Mouse (Mus musculus) embryonic facial prominence, embryonic 12.5 days (tissue): ENCODE results near the gene D8Ertd738e. TPM values are rescaled to one million over a fixed set of nuclear protein-coding genes. Genes with fewer than 3 reads are reported as not detected.

Experiments
- ATAC-seq: fragments of 200-750 bp; cut with Nextera tagmentation; 2 replicates; pipeline ENCODE4 v1.8.0; 2017; ENCODE audit not compliant: insufficient number of reproducible peaks, insufficient read depth, low FRiP score, low TSS enrichment
- H3K27ac ChIP-seq: fragments of 300-500 bp; sonication (generic); 2 replicates; pipeline ENCODE4 v1.5.1; 2016; ENCODE audit warnings: mild to moderate bottlenecking
- H3K27me3 ChIP-seq: fragments of 300-500 bp; sonication (generic); 2 replicates; pipeline ENCODE4 v1.6.1; 2016; ENCODE audit warnings: mild to moderate bottlenecking, moderate library complexity
- H3K36me3 ChIP-seq: fragments of 300-500 bp; sonication (generic); 2 replicates; pipeline ENCODE4 v1.6.1; 2016; ENCODE audit warnings: mild to moderate bottlenecking
- H3K4me1 ChIP-seq: fragments of 300-500 bp; sonication (generic); 2 replicates; pipeline ENCODE4 v1.6.1; 2016
- H3K4me2 ChIP-seq: fragments of 300-500 bp; sonication (generic); replicated peaks from 2 replicates; pipeline ENCODE4 v1.6.1; 2016; ENCODE audit warnings: mild to moderate bottlenecking, moderate library complexity
- H3K4me3 ChIP-seq: fragments of 300-500 bp; sonication (generic); 2 replicates; pipeline ENCODE4 v1.5.1; 2016; ENCODE audit warnings: mild to moderate bottlenecking
- H3K9ac ChIP-seq: fragments of 300-500 bp; sonication (generic); 2 replicates; pipeline ENCODE4 v1.6.1; 2016; ENCODE audit warnings: mild to moderate bottlenecking, moderate library complexity
- H3K9me3 ChIP-seq: fragments of 300-500 bp; sonication (generic); 2 replicates; pipeline ENCODE4 v1.6.1; 2016; ENCODE audit warnings: mild to moderate bottlenecking, moderate library complexity
- WGBS: fragments of 180-500 bp; shearing (Covaris S2); methylation state at CpG from one replicate; pipeline ENCODE4 v1.1.7; 2016; 5-methylcytosine and 5-hydroxymethylcytosine counted together
- polyA plus RNA-seq: library from polyadenylated mRNA; unstranded; fragments of >200 nt; fragmentation: Nextera tagmentation; extraction: Ambion mirVana; gene quantifications from 2 replicates; pipeline ENCODE4 v1.2.1, GENCODE M21; 2016

The D8Ertd738e gene
- polyA plus RNA-seq, 1 experiment from 2014 or later = 322 TPM

DNA sequence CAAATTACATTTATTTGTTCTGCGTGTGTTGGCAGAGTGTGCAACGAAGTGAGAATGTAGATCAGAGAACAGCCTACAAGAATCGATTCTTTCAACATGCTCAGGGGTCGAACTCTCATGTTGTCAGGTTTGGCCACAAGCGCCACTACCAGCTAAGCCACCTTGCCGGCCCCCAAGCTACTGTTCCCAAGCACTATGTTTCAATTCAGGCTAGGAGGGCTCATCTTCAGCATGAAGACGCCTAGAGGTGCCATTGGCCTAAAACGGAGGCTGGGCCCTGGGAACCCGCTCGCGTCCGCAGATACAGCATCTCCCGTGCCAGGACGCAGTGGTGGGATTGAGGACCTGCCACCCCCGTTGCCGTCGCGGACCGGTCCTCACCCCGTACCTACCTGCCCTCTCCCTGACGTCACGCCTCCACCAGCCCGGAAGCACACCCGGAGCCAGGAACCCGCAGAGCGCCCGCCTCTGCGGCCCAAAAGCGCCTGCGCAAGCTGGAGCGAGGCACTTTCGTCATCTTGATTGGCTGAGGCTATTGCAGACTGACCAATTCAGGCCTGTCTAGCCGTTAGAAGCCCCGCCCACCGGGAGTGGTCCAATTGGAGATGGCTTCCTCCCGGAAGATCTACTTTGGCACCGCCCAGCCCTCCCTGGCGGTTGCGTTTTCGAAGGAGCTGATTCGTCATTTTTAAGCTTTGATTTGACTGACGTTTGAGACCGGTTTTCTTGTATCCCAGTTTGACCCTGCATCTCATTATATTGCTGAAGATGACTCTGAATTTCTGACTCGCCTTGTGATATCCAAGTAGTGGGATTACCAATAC is 20.6 kb upstream of the D8Ertd738e start, which contains the start of gene Ccdc130:
Ccdc130 (minus strand) TSS at position 431 of the 824 bp plus-strand sequence.
- H3K27me3 ChIP-seq = no peaks in the 10 kb centered on the region
- H3K9ac ChIP-seq = peak within 1 kb of the TSS; percentile 83
- peak within 1 kb of the TSS; percentile 31; the same call in 1 of the 2 replicates for H3K27ac ChIP-seq
- no peaks in the 10 kb centered on the region for H3K9me3 ChIP-seq
- ATAC-seq = peak; percentile 99
- H3K36me3 ChIP-seq = peaks cover 11% of the 10 kb centered on the region
- 2% methylated on average over 44 of the region's 44 CpGs for WGBS
- H3K4me2 ChIP-seq = peak within 1 kb of the TSS; percentile 85
- H3K4me1 ChIP-seq = peaks cover 7% of the 10 kb centered on the region
- peak within 1 kb of the TSS; percentile 81 for H3K4me3 ChIP-seq

DNA sequence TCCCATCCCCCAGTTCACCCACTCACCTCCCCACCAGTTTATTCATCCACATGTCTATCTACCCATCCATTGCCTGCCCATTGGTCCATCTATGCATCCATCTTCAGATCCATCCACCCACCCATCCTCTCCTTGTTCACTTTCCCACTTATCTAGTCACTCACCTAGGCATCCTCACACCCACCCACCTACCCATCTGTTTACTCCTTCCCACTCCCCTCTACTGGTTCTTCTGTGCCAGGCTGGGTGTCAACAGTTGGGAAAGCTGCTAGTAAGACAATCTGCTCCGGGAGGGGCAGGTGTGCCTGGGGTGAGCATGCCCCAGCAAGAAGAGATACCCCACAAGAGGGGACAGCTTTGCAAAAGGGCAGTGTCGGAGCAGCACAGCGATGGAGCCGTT is 11.6 kb upstream of the D8Ertd738e start:
- Histone ChIP-seq H3K27me3 (no peaks in the 10 kb centered on the region), H3K9ac (no peak overlapping the region), H3K9me3 (no peaks in the 10 kb centered on the region), H3K4me2 (no peak overlapping the region), H3K4me1 (peaks cover 4% of the 10 kb centered on the region; the same call in 1 of the 2 replicates), H3K27ac (no peak overlapping the region), H3K4me3 (no peak overlapping the region), H3K36me3 (peaks cover 77% of the 10 kb centered on the region)
- WGBS = 92% methylated on average over 4 of the region's 4 CpGs
- ATAC-seq = no peak

DNA sequence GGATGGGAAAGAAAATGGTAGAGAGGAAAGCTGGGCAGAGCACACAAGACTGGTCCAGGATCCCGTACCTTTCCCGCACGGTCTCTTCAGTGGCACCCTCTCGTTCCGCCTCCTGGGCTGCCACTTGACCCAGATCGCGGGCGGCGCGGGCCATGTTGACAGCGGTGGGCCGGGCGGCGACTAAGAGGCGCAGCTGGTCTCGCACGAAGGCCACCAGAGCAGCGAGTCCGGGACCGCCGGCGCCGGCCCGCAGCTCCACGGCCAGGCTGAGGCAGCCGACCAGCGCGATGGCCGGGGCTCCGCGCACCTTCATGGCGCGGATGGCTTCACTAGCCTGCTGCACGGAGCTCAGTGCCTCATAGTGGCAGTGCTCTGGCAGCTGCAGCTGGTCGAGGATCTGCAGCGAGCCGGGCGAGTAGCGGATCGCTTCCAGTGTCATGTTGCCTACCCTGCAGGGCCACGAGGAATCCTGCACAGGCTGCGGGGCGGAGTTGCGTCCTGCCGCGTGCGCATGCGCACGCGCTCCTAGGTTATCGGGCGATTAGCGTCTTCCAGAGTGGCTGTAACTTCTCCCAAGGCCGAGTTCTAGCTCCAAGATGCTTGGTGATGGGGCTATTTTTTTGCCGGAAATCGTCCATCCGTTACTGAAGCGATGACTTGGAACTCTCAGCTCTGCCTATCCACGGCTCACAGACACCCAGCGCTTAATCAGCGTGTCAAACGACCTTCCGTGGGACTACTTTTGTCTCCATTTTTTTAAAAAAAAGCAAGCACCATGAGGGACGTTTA is 7.5 kb upstream of the D8Ertd738e start, which contains the start of gene Mri1:
Mri1 (minus strand) TSS at position 505 of the 789 bp plus-strand sequence.
- Histone ChIP-seq H3K4me1 (peaks cover 9% of the 10 kb centered on the region; the same call in 1 of the 2 replicates), H3K9me3 (no peaks in the 10 kb centered on the region), H3K36me3 (peaks cover 71% of the 10 kb centered on the region), H3K9ac (peak within 1 kb of the TSS; percentile 77), H3K27ac (peak within 1 kb of the TSS; percentile 95), H3K27me3 (no peaks in the 10 kb centered on the region), H3K4me3 (peak within 1 kb of the TSS; percentile 79), H3K4me2 (peak within 1 kb of the TSS; percentile 94)
- WGBS = under 1% methylated on average over 64 of the region's 64 CpGs
- peak; percentile 79 for ATAC-seq

DNA sequence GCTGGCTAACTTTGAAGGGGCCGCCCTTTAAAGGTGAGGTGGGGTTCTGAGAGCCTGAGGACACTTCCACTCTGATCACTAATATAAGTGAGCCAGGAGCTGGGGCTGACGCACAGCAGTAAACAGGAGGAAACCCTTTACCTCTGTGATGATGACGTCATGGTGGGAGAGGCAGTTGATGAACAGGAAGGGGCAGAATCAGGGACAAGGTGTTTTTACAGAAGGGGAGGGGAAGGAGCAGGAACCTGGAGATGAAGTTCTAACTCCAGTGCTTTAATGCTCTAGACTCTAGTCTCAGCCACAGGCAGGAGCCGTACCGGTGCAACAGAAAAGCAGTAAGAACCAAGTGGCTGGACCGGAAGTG is 6.9 kb upstream of the D8Ertd738e start:
- peak; percentile 22; the same call in 1 of the 2 replicates for ATAC-seq
- Histone ChIP-seq H3K27ac (peak overlapping the region; percentile 95), H3K9me3 (no peaks in the 10 kb centered on the region), H3K4me2 (peak overlapping the region; percentile 94), H3K36me3 (peaks cover 72% of the 10 kb centered on the region), H3K9ac (peak overlapping the region; percentile 77), H3K4me1 (peaks cover 9% of the 10 kb centered on the region; the same call in 1 of the 2 replicates), H3K27me3 (no peaks in the 10 kb centered on the region), H3K4me3 (peak overlapping the region; percentile 79)
- 15% methylated on average over 6 of the region's 6 CpGs for WGBS

DNA sequence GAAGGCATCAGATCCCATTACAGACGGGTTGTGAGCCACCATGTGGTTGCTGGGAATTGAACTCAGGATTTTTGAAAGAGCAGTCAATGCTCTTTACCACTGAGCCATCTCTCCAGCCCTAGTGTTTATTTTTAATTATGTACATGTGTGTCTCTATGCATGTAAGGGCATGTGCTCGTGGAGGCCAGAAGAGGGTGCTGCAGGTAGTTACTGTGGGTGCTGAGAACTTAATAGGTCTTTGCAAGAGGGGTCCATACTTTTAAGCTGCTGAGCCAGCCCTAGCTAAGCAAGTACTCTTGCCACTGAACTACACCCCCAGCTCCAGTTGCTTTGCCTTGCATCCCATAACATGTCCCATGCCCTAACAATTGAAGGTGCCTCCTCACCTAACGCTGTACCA is 6.3 kb upstream of the D8Ertd738e start:
- Histone ChIP-seq H3K9me3 (no peaks in the 10 kb centered on the region), H3K36me3 (peaks cover 72% of the 10 kb centered on the region), H3K27me3 (no peaks in the 10 kb centered on the region), H3K4me2 (peak overlapping the region; percentile 94), H3K4me1 (peaks cover 9% of the 10 kb centered on the region; the same call in 1 of the 2 replicates), H3K27ac (peak overlapping the region; percentile 95; the same call in 1 of the 2 replicates), H3K4me3 (peak overlapping the region; percentile 79), H3K9ac (0 out of 2 replicates have a peak overlapping the region, but pooled peaks have one; percentile 77)
- ATAC-seq = no peak
- 82% methylated on average over 3 of the region's 3 CpGs for WGBS

DNA sequence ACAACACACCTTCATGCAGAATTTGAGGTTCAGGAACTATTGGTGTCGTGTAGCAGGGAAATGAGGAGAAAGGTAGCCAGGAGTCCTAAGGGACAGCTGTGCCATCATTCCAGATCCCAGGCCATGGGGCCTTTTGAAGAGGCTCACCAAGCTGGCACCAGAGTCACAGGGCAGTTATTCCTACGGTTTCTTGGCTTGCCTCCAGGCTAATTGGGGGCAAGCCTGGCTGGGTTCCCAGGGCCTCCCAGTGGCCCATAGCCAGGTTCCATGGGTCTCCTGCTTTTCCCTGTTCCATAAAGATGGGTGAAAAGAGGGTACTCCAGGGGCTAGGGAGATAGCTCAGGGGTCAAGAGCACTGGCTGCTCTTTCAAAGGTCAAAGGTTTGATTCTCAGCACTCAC is 7.7 kb downstream of the D8Ertd738e start:
- H3K27me3 ChIP-seq = no peaks in the 10 kb centered on the region
- ATAC-seq = no peak
- H3K9me3 ChIP-seq = no peaks in the 10 kb centered on the region
- 71% methylated on average over 2 of the region's 2 CpGs for WGBS
- peaks cover 5% of the 10 kb centered on the region for H3K4me1 ChIP-seq
- H3K36me3 ChIP-seq = peaks cover 28% of the 10 kb centered on the region
- no peak overlapping the region for H3K4me3 ChIP-seq
- no peak overlapping the region for H3K9ac ChIP-seq
- H3K27ac ChIP-seq = no peak overlapping the region
- no peak overlapping the region for H3K4me2 ChIP-seq

DNA sequence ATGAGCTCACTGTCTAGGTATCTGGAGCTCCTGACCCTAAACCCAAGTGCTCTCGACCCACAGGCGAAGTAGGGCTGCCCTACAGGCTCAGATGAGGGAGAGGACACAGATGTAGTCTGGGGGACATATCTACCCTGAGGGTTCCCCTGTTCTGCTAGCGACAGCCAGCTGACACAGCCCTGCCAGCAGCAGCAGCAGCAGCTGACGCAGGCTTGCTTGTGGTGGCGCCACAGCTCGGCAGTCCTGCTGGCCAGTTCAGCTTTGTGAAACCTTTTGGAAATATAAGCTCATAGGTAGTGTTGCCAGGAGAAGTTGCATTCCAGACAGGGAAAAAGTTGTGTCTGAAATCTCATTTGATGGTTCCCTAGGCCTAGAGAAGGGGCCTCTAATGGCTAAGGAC is 8.4 kb downstream of the D8Ertd738e start:
- no peaks in the 10 kb centered on the region for H3K9me3 ChIP-seq
- H3K36me3 ChIP-seq = peaks cover 21% of the 10 kb centered on the region
- H3K4me1 ChIP-seq = peaks cover 6% of the 10 kb centered on the region
- 60% methylated on average over 6 of the region's 6 CpGs for WGBS
- H3K4me3 ChIP-seq = no peak overlapping the region
- H3K4me2 ChIP-seq = no peak overlapping the region
- ATAC-seq = no peak
- H3K27me3 ChIP-seq = no peaks in the 10 kb centered on the region
- no peak overlapping the region for H3K9ac ChIP-seq
- no peak overlapping the region for H3K27ac ChIP-seq

DNA sequence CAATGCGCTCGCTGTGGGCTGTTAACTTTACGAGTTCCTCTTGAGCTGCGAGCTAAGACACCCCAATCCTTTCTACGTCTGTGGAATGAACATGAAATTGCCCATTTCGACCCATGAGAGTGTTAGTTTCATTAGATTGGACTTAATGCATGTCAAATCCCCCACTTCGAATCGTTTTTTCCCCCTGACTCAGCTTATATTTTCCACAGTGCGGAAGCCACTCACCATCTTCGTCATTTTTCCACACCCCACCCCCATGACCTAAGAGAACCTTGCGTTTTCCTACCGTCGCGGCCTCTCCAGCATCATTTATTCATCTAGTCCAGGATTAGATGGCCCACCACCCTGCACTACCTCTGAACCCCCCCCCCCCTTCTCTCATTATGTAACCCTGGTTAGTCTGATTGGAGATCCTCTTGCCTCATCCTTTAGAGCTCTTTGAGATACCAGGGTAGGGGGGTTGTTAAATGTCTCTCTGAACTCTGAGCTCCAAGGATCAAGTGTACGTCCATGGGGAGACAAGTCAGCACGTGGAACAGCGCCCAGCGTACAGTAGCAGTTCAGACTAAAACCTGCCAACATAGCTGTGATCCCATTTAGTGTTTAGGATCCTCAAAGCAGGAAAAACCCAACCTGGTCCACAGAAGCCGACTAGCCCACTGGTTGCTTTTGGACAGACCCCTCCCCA is 11.8 kb downstream of the D8Ertd738e start:
- no peaks in the 10 kb centered on the region for H3K27me3 ChIP-seq
- peak overlapping the region; percentile 94 for H3K4me3 ChIP-seq
- peaks cover 21% of the 10 kb centered on the region for H3K4me1 ChIP-seq
- peak overlapping the region; percentile 61 for H3K9ac ChIP-seq
- peak overlapping the region; percentile 88 for H3K27ac ChIP-seq
- no peak; the same call in 1 of the 2 replicates for ATAC-seq
- peaks cover 15% of the 10 kb centered on the region for H3K36me3 ChIP-seq
- H3K9me3 ChIP-seq = no peaks in the 10 kb centered on the region
- 14% methylated on average over 19 of the region's 19 CpGs for WGBS
- H3K4me2 ChIP-seq = peak overlapping the region; percentile 52

DNA sequence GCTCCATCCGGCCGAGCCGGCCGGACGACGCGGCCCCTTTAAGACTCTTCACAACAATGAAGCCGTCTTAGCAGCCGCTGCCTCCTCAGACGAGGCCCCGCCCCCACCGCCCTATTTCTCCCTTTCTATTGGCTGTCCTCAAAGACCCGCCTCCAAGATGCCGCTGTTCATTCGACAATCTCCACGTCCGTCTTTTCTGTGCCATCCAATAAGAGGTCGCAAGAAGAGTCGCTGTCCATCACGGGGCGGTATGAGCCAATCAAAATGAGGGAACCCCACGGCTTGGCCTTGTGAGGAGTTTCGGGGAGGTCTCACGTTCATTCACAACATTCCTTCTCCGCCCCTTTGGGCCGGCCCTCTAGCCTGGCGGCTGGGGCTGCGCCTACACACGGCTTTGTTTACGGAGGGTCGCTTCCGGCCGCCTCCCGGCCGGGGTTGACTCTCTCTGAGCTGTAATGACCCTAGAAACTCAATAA is 12.5 kb downstream of the D8Ertd738e start, which contains the start of gene Zswim4:
Zswim4 (minus strand) TSS at position 58 of the 476 bp plus-strand sequence.
- Histone ChIP-seq H3K27ac (peak within 1 kb of the TSS; percentile 88), H3K4me2 (peak within 1 kb of the TSS; percentile 93), H3K9ac (peak within 1 kb of the TSS; percentile 94), H3K9me3 (no peaks in the 10 kb centered on the region), H3K27me3 (no peaks in the 10 kb centered on the region), H3K36me3 (peaks cover 21% of the 10 kb centered on the region), H3K4me1 (peaks cover 21% of the 10 kb centered on the region), H3K4me3 (peak within 1 kb of the TSS; percentile 94)
- ATAC-seq = peak; percentile 98
- under 1% methylated on average over 33 of the region's 35 CpGs for WGBS

DNA sequence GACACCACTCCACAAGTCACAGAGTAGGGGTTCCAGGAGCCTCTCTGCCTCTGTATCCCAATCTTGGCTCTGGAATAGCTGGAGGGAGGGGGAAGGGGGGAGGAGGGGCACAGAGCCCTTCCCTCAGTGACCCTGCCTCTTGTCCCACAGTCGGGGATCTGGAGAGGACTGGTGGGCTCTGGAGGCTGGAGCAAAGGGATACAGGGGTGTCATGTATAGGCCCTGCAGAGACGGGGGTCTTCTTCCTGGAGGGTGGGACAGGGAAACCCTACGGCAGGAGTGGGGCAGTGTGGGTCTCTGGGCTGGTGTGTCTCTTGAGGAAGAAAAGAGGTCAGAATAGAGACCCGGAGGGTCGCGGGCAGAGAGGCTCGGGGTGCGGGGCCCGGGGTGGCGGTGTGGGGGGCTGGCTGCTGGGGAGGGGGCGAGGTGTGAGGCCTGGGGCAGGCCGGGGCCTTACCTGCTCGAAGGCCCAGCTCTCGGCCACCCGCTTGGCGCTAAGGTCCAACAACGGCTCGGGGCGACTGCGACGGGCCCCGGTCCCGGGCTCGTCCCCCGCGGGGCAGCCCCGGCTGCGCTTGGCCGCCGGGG is 13.0 kb downstream of the D8Ertd738e start:
- 0% methylated on average over 22 of the region's 30 CpGs for WGBS
- H3K4me1 ChIP-seq = peaks cover 21% of the 10 kb centered on the region
- peak; percentile 22 for ATAC-seq

More for the DNA sequence above, 13.0 kb downstream of the D8Ertd738e start:
- Histone ChIP-seq H3K27ac (peak overlapping the region; percentile 63), H3K36me3 (peaks cover 27% of the 10 kb centered on the region), H3K4me2 (peak overlapping the region; percentile 93), H3K9ac (peak overlapping the region; percentile 94), H3K9me3 (no peaks in the 10 kb centered on the region), H3K27me3 (no peaks in the 10 kb centered on the region), H3K4me3 (peak overlapping the region; percentile 94)
